Mouse (Mus musculus): ENCODE data around the gene Clcnkb.

GRCm38 (mm10) chr4:141432666-141433065 lies 16.9 kb upstream of the Clcnkb start:
- TF ChIP-seq CTCF (conservative IDR thresholded peaks at IDR 0.05; ENCODE audit: low read length): no peak
- TF ChIP-seq NANOG (IDR thresholded peaks at IDR 0.05; ENCODE audit: borderline replicate concordance, low read length): no peak
